Mouse (Mus musculus): ENCODE data around the gene Eri3.

DNA sequence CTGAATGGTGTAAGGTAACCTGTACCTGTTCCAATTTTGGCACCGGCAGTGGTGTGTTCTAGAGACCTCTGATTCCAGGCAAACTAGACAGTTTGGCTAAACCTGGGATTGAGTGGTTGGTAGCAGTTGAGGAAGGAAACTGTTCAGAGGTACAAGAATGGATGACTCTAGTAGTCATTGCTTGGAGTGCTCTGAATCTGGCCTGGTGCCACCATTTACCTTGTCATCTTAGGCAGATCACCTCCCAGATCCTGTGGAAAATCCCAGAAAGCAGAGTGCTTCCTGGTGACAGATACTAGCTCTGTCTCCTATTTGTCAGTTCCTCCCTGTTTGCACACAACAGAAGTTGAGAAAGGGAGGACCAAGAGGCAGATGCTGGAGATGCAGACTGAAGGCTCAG lies 27.4 kb downstream of the Eri3 start:
- TF ChIP-seq CTCF (IDR thresholded peaks at IDR 0.05; ENCODE audit: low read depth) (no peak), EP300 (IDR thresholded peaks at IDR 0.05; ENCODE audit: low read depth) (no peak)
